Mouse (Mus musculus): ENCODE data around the gene Cd6.

- no peak for TF ChIP-seq CHD2 (IDR thresholded peaks at IDR 0.05; ENCODE audit: low read length)
- no peak for TF ChIP-seq EP300 (IDR thresholded peaks at IDR 0.05; ENCODE audit: low read length)
- TF ChIP-seq RCOR1 (conservative IDR thresholded peaks at IDR 0.05; ENCODE audit: low read depth, low read length), result no peak
- TF ChIP-seq TCF12 (IDR thresholded peaks at IDR 0.05; ENCODE audit: low read depth, low read length), result no peak
- no peak for TF ChIP-seq HCFC1 (IDR thresholded peaks at IDR 0.05; ENCODE audit: low read depth, low read length)
- TF ChIP-seq USF1 (IDR thresholded peaks at IDR 0.05; ENCODE audit: low read depth, low read length), result no peak
- TF ChIP-seq CTCF (conservative IDR thresholded peaks at IDR 0.05 in 1 of 2, IDR thresholded peaks at IDR 0.05 in 1 of 2; ENCODE audit: low read depth in 2 of 2, low read length in 2 of 2), result no peak
- TF ChIP-seq UBTF (IDR thresholded peaks at IDR 0.05; ENCODE audit: low read depth, low read length), result no peak
- TF ChIP-seq JUN (IDR thresholded peaks at IDR 0.05; ENCODE audit: insufficient read depth, low read depth, low read length), result no peak
- TF ChIP-seq NRF1 (IDR thresholded peaks at IDR 0.05; ENCODE audit: low read depth, low read length), result no peak
- no peak for TF ChIP-seq MAFK (IDR thresholded peaks at IDR 0.05; ENCODE audit: insufficient replicate concordance, low read length)
- TF ChIP-seq MAX (IDR thresholded peaks at IDR 0.05; ENCODE audit: low read length), result no peak
- TF ChIP-seq POLR2A (IDR thresholded peaks at IDR 0.05; ENCODE audit: low read depth, low read length), result no peak
- TF ChIP-seq PAX5 (IDR thresholded peaks at IDR 0.05; ENCODE audit: low read length), result no peak
Observed at GRCm38 (mm10) chr19:10808524-10809233, 21.2 kb downstream of the Cd6 start.

All from CH12.LX (cell line).